Mouse (Mus musculus): Measurements from ENCODE around the gene Dock2. TPM values are rescaled to one million over a fixed set of nuclear protein-coding genes. Genes with fewer than 3 reads are reported as not detected.

The Dock2 gene
- polyA plus RNA-seq, 2 experiments, result 1.6 to 2.6 TPM

- TF ChIP-seq POLR2A (IDR thresholded peaks at IDR 0.05; ENCODE audit: borderline replicate concordance, extremely low read depth, insufficient read depth, insufficient read length), result no peak
- Histone ChIP-seq H3K4me1 (ENCODE audit: control insufficient read depth, insufficient read depth, low read length) (no peaks in the 10 kb centered on the region), H3K4me3 (replicated peaks; ENCODE audit: low read length) (no peak overlapping the region), H3K9me3 (ENCODE audit: control insufficient read depth, low read length) (no peaks in the 10 kb centered on the region), H3K4me2 (replicated peaks; ENCODE audit: low read depth, low read length, severe bottlenecking) (no peak overlapping the region), H3K27me3 (ENCODE audit: control insufficient read depth, insufficient read depth, low read length) (no peaks in the 10 kb centered on the region), H3K36me3 (ENCODE audit: control insufficient read depth, insufficient read depth, low read length) (no peaks in the 10 kb centered on the region), H3K27ac (replicated peaks; ENCODE audit: low read depth, low read length) (no peak overlapping the region), H3K9ac (ENCODE audit: low read depth, low read length, severe bottlenecking) (no peak overlapping the region)
- no peak for DNase-seq (ENCODE audit: low spot score)
- 90% methylated on average over 8 of the region's 8 CpGs for WGBS
- no peak for ATAC-seq (ENCODE audit: low FRiP score, low read depth)
Measured at GRCm38 (mm10) chr11:34769946-34770345, 13.7 kb downstream of the Dock2 start.

- no peak overlapping the region for H3K4me3 ChIP-seq (replicated peaks; ENCODE audit: low read length)
- no peak overlapping the region for H3K4me2 ChIP-seq (replicated peaks; ENCODE audit: low read depth, low read length, severe bottlenecking)
- WGBS, result 96% methylated on average over 2 of the region's 2 CpGs
- ATAC-seq (ENCODE audit: low FRiP score, low read depth), result no peak
- no peaks in the 10 kb centered on the region for H3K36me3 ChIP-seq (ENCODE audit: control insufficient read depth, insufficient read depth, low read length)
- no peak for TF ChIP-seq POLR2A (IDR thresholded peaks at IDR 0.05; ENCODE audit: borderline replicate concordance, extremely low read depth, insufficient read depth, insufficient read length)
- H3K9me3 ChIP-seq (ENCODE audit: control insufficient read depth, low read length), result no peaks in the 10 kb centered on the region
- H3K4me1 ChIP-seq (ENCODE audit: control insufficient read depth, insufficient read depth, low read length), result no peaks in the 10 kb centered on the region
- no peak for DNase-seq (ENCODE audit: low spot score)
- H3K27ac ChIP-seq (replicated peaks; ENCODE audit: low read depth, low read length), result no peak overlapping the region
- no peak overlapping the region for H3K9ac ChIP-seq (ENCODE audit: low read depth, low read length, severe bottlenecking)
- H3K27me3 ChIP-seq (ENCODE audit: control insufficient read depth, insufficient read depth, low read length), result no peaks in the 10 kb centered on the region
Measured at GRCm38 (mm10) chr11:34769396-34769795, 14.3 kb downstream of the Dock2 start.

GRCm38 (mm10) chr11:34763739-34764361 lies 19.8 kb downstream of the Dock2 start:
- no peak overlapping the region for H3K9ac ChIP-seq (ENCODE audit: low read depth, low read length, severe bottlenecking)
- no peaks in the 10 kb centered on the region for H3K9me3 ChIP-seq (ENCODE audit: control insufficient read depth, low read length)
- H3K4me3 ChIP-seq (replicated peaks; ENCODE audit: low read length), result no peak overlapping the region
- H3K27ac ChIP-seq (replicated peaks; ENCODE audit: low read depth, low read length), result no peak overlapping the region
- no peak for TF ChIP-seq POLR2A (IDR thresholded peaks at IDR 0.05; ENCODE audit: borderline replicate concordance, extremely low read depth, insufficient read depth, insufficient read length)
- H3K36me3 ChIP-seq (ENCODE audit: control insufficient read depth, insufficient read depth, low read length), result no peaks in the 10 kb centered on the region
- WGBS, result 80% methylated on average over 5 of the region's 5 CpGs
- no peaks in the 10 kb centered on the region for H3K4me1 ChIP-seq (ENCODE audit: control insufficient read depth, insufficient read depth, low read length)
- ATAC-seq (ENCODE audit: low FRiP score, low read depth) (no peak), DNase-seq (ENCODE audit: low spot score) (no peak)
- no peaks in the 10 kb centered on the region for H3K27me3 ChIP-seq (ENCODE audit: control insufficient read depth, insufficient read depth, low read length)
- no peak overlapping the region for H3K4me2 ChIP-seq (replicated peaks; ENCODE audit: low read depth, low read length, severe bottlenecking)

- TF ChIP-seq POLR2A (IDR thresholded peaks at IDR 0.05; ENCODE audit: borderline replicate concordance, extremely low read depth, insufficient read depth, insufficient read length), result no peak
- no peaks in the 10 kb centered on the region for H3K27me3 ChIP-seq (ENCODE audit: control insufficient read depth, insufficient read depth, low read length)
- no peak overlapping the region for H3K4me3 ChIP-seq (replicated peaks; ENCODE audit: low read length)
- H3K4me1 ChIP-seq (ENCODE audit: control insufficient read depth, insufficient read depth, low read length), result no peaks in the 10 kb centered on the region; the same call in 1 of the 2 replicates
- WGBS, result 94% methylated on average over 5 of the region's 5 CpGs
- no peaks in the 10 kb centered on the region for H3K36me3 ChIP-seq (ENCODE audit: control insufficient read depth, insufficient read depth, low read length)
- H3K4me2 ChIP-seq (replicated peaks; ENCODE audit: low read depth, low read length, severe bottlenecking), result no peak overlapping the region
- DNase-seq (ENCODE audit: low spot score) (no peak), ATAC-seq (ENCODE audit: low FRiP score, low read depth) (no peak)
- no peak overlapping the region for H3K9ac ChIP-seq (ENCODE audit: low read depth, low read length, severe bottlenecking)
- no peak overlapping the region for H3K27ac ChIP-seq (replicated peaks; ENCODE audit: low read depth, low read length)
- no peaks in the 10 kb centered on the region for H3K9me3 ChIP-seq (ENCODE audit: control insufficient read depth, low read length)
Measured at GRCm38 (mm10) chr11:34762570-34763127, 21.0 kb downstream of the Dock2 start.

GRCm38 (mm10) chr11:34762125-34762524 lies 21.6 kb downstream of the Dock2 start:
- H3K9ac ChIP-seq (ENCODE audit: low read depth, low read length, severe bottlenecking), result no peak overlapping the region
- no peaks in the 10 kb centered on the region for H3K36me3 ChIP-seq (ENCODE audit: control insufficient read depth, insufficient read depth, low read length)
- ATAC-seq (ENCODE audit: low FRiP score, low read depth) (no peak), DNase-seq (ENCODE audit: low spot score) (no peak)
- H3K9me3 ChIP-seq (ENCODE audit: control insufficient read depth, low read length), result no peaks in the 10 kb centered on the region
- no peak overlapping the region for H3K4me2 ChIP-seq (replicated peaks; ENCODE audit: low read depth, low read length, severe bottlenecking)
- TF ChIP-seq POLR2A (IDR thresholded peaks at IDR 0.05; ENCODE audit: borderline replicate concordance, extremely low read depth, insufficient read depth, insufficient read length), result no peak
- H3K27ac ChIP-seq (replicated peaks; ENCODE audit: low read depth, low read length), result no peak overlapping the region
- 86% methylated on average over 6 of the region's 6 CpGs for WGBS
- no peak overlapping the region for H3K4me3 ChIP-seq (replicated peaks; ENCODE audit: low read length)
- H3K27me3 ChIP-seq (ENCODE audit: control insufficient read depth, insufficient read depth, low read length), result no peaks in the 10 kb centered on the region
- no peaks in the 10 kb centered on the region; the same call in 1 of the 2 replicates for H3K4me1 ChIP-seq (ENCODE audit: control insufficient read depth, insufficient read depth, low read length)
